Mouse (Mus musculus) left cerebral cortex, postnatal 14 days (tissue): ENCODE data around the gene Atf7ip. TPM values are rescaled to one million over a fixed set of nuclear protein-coding genes. Genes with fewer than 3 reads are reported as not detected.

Experiments used
- DNase-seq, 2 experiments: peaks; one replicate each; pipeline ENCODE4 v3.0.0; 2021 to 2022; ENCODE audit warnings: low spot score in 2 of 2, mixed read lengths in 1 of 2
- intact Hi-C: fragments of 180-260 bp; cut with DNase I; formaldehyde crosslinking; loops from one replicate; pipeline ENCODE4 v1.15.1; 2025
- total RNA-seq, 2 experiments: library from RNA; stranded (reverse); gene quantifications; 2 replicates each; pipeline ENCODE4 v1.2.3; 2021

Gene Atf7ip
- total RNA-seq, 2 experiments from 2014 or later, result 118 to 122 TPM

- no peak for DNase-seq
Measured at GRCm38 (mm10) chr6:136517221-136517620, 11.3 kb downstream of the Atf7ip start.

GRCm38 (mm10) chr6:136518537-136519246 is 12.7 kb downstream of the Atf7ip start:
- intact Hi-C loops, result loop anchor here (1.0 to 2.0 kb wide), 3 partner anchors 36 to 96 kb away; no protein-coding TSS in a partner anchor
- DNase-seq, result peak; percentile 96 to 99

More at GRCm38 (mm10) chr6:136517221-136517620, 11.3 kb downstream of the Atf7ip start:
- intact Hi-C loops, result no loop called here

DNA sequence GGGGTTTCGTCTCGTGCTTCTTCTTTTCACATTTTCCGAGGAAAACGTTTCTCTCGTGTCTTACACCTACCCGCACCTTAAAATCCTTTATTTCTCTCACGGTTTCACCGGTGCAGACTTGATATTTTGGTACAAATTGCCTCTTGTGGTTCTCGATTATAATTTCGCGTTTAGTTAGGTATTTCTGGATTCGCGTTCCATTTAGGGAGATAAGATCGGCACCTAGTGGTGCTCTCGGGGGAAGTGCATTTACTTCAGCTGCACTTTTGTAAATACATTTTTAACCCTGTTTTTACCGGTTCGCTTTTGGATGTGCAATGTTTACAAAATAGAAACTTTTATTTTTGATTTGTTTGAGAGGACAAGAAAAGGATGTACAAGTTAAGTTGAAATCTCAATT is 13.3 kb downstream of the Atf7ip start:
- intact Hi-C loops, result loop anchor here (2.0 kb wide), 2 partner anchors 36 to 96 kb away; no protein-coding TSS in a partner anchor

GRCm38 (mm10) chr6:136520361-136520760 is 14.4 kb downstream of the Atf7ip start:
- intact Hi-C loops, result no loop called here
- DNase-seq, result no peak

More for the DNA sequence above, 13.3 kb downstream of the Atf7ip start:
- no peak for DNase-seq

- intact Hi-C loops, result no loop called here
- no peak for DNase-seq
Measured at GRCm38 (mm10) chr6:136521681-136522080, 15.7 kb downstream of the Atf7ip start.

- no peak for DNase-seq
- intact Hi-C loops, result no loop called here
Measured at GRCm38 (mm10) chr6:136522658-136523057, 16.7 kb downstream of the Atf7ip start.

DNA sequence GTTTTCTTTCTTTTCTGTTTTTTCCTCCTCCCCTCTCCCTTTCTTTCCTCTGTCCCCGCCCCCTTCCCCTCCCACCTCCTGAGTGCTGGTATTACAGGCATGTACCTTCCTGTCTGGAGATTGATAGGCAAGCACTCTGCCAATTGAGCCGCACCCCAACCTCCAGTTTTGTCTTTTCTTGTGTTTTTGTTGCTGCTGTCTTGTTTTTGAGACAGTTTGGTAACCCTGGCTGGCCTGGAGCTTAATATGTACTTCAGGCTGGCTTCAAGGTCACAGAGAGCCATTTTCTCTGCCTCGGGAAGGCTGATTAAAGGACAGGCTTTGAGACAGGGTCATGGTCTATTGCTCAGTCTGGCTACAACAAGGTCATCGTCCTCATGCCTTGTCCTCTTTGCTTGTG is 18.8 kb downstream of the Atf7ip start:
- intact Hi-C loops, result no loop called here
- DNase-seq, result no peak

GRCm38 (mm10) chr6:136525567-136525966 is 19.6 kb downstream of the Atf7ip start:
- intact Hi-C loops, result no loop called here
- no peak for DNase-seq

DNA sequence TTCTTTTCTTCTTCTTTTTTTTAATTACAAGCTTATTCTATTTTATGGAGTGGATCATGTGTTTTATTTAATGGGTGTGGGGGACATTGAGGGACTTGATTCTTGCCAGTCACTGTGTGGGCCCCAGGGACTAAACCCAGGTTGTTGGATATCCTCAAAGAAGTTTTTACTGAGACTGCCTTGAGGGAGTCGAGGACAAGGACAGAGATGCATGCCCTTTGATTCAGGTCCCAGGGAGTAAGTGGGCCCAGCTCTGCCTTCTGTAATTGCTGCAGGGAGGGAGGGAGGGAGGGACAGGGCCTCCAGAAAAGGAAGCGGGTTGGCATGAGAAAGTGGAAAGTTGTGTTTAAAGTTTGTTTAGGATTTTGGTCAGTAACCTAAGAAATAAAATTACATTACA is 23.2 kb downstream of the Atf7ip start:
- intact Hi-C loops, result no loop called here
- DNase-seq, result no peak

- DNase-seq, result no peak
- intact Hi-C loops, result no loop called here
Measured at GRCm38 (mm10) chr6:136531792-136532230, 25.8 kb downstream of the Atf7ip start.

DNA sequence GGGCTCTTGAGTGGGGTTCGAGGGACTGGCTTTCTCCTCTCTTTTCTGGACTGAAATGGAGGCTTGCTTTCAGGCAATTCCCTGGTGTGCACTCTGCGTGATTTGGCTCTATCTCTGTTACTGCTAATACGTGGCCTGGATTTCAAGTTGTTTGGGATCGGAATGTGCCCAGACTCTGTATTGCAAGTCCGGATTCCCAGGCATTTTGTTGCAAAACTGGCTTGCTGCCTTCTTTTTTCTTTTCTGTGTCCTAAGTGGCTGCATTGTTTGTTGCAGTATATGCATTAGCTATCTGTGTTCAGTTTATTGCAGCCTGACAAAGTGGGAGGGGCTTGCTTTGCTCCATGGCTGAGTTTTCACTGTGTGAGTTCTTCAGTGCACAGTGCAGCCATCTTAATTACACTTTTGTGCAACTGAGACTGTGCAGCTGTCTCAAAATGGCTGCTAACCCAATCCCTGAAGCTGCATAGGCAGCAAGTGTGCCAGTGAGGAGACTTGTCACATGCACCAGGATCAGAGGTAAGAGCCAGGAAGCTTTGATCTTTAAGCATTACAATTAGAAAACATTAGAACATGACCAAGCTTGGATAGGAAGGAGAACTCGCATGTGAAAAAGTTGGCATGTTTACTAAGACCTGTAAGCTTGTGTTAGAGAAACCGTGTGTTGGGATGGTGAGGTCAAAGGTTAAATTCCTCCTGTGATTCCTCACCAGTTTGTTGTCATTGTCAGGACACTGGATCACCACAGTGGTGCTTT is 26.7 kb downstream of the Atf7ip start:
- peak; percentile 80 to 93 for DNase-seq
- intact Hi-C loops, result no loop called here

DNA sequence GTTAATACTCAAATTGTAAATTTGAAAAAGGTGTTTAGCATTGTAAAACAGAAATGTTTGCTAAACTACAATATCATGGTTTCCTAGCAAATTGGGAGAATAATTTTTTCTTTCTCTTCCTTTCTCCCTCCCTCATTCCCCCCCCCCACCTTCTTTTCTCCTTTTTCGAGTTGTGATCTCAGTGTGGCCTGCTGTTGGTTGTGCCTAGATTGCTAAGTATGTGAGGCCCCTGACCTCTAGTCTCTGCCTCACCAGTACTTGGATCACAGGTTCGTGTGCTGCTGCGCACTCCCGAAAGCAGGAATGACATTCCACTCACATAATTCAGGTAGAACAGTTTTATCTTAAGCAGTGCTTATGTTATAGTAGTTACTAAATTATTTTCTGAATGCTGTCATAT is 27.8 kb downstream of the Atf7ip start:
- intact Hi-C loops, result no loop called here
- DNase-seq, result no peak

GRCm38 (mm10) chr6:136534444-136534843 is 28.5 kb downstream of the Atf7ip start:
- intact Hi-C loops, result no loop called here
- no peak for DNase-seq

- DNase-seq, result no peak
- intact Hi-C loops, result no loop called here
Measured at GRCm38 (mm10) chr6:136535176-136535575, 29.2 kb downstream of the Atf7ip start.

GRCm38 (mm10) chr6:136536121-136536520 is 30.2 kb downstream of the Atf7ip start:
- intact Hi-C loops, result no loop called here
- no peak for DNase-seq

DNA sequence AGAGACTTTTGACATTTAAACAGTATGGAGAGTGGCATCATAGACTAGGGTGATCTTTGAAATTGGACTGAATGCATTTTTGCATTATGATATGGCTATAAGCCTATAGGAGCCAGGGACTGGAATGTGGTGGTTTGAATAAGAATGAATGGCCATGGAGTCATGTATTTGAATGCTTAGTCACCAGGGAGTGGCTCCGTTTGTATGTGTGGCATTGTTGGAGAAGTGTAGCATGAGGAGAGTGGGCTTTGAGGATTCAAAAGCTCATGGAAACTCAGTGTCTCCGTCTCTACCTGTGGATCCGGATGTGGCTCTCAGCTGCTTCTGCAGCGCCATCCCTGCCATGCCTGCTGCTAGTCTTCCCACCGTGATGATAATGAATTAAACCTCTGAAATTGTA is 35.4 kb downstream of the Atf7ip start:
- intact Hi-C loops, result no loop called here
- no peak for DNase-seq

DNA sequence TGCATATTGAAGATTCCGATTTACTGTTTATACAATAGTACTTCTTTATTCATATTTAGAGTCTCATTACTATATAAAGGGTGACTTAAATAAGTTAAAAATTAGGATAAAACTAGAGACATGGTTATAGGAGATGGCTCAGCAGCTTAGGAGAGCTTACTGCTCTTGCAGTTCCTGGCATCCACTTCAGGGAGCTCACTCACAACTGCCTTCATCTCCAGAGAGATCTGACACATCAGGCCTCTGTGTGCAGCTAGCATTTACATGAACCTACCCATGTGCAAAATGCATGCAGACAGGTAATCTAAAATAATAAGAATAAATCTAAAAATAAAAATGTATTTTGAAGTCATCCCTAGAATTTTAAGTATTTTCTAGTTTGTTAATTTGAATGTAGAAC is 36.1 kb downstream of the Atf7ip start:
- DNase-seq, result no peak
- intact Hi-C loops, result no loop called here

- intact Hi-C loops, result no loop called here
- peak; percentile 59 to 82 for DNase-seq
Measured at GRCm38 (mm10) chr6:136543164-136543563, 37.2 kb downstream of the Atf7ip start.

- intact Hi-C loops, result no loop called here
- no peak for DNase-seq
Measured at GRCm38 (mm10) chr6:136545284-136545870, 39.4 kb downstream of the Atf7ip start.

GRCm38 (mm10) chr6:136546286-136546685 is 40.3 kb downstream of the Atf7ip start:
- no peak for DNase-seq
- intact Hi-C loops, result no loop called here
